Mouse (Mus musculus) liver, embryonic 14.5 days (tissue): ENCODE data around the gene Anks1.

ENCODE experiments used
- CTCF ChIP-seq: IDR thresholded peaks from 2 replicates; pipeline ENCODE4 v1.5.1; 2016; ENCODE audit warnings: antibody characterized with exemption, low read depth, control low read depth
- EP300 ChIP-seq: IDR thresholded peaks from 2 replicates; pipeline ENCODE4 v1.6.1; 2016; ENCODE audit warnings: antibody characterized with exemption, low read depth

DNA sequence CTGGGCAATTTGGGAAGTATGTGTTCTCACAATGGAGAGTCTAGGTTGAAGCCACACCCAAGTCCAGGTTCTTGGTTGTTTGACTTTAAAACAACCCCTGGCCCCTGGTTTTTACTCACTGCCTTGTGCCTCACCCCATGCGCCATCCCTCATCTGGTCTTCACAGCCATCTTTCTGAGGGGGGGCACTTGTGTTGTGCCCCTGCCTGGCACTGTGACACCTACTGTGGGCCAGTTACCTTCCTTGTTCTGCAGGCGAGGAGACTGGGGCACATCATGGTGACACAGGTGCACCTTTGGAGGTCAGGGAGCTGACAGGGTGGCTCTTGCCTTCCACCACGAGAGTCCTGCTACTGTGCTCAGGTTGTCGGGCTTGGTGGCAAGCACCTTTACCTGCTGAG lies 33.0 kb downstream of the Anks1 start:
- TF ChIP-seq EP300: no peak
- TF ChIP-seq CTCF: no peak
